Mouse (Mus musculus) thymus, postnatal 25 days (tissue): ENCODE results near the gene Srpk1.
"Not testable (repeated sequence)": the region's sequence is repeated elsewhere in the genome, so short reads cannot be mapped to it uniquely, and the experiment has no call there.

Experiments
- DNase-seq: peaks from one replicate; pipeline ENCODE4 v3.0.0; 2022

The Srpk1 gene

DNA sequence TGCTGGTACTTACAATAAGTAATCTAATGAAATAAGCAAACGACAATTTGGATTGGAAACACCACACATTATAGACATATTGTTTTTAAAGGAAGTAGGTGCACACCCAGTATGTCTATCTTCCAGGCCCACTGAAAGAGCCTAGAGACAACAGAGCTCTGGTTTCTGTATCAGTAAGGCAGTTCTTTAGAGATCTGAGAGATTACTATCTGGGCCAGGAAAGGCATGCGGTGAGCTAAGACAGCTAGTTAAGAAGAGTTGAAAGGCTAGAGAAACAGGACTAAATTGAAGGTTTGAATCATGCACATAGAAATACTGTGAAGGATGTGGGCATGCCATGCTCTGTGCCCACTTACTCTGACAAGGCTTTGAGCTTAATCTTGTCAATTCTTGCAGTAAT is 9.9 kb downstream of the Srpk1 start:
- peak; percentile 39 for DNase-seq

DNA sequence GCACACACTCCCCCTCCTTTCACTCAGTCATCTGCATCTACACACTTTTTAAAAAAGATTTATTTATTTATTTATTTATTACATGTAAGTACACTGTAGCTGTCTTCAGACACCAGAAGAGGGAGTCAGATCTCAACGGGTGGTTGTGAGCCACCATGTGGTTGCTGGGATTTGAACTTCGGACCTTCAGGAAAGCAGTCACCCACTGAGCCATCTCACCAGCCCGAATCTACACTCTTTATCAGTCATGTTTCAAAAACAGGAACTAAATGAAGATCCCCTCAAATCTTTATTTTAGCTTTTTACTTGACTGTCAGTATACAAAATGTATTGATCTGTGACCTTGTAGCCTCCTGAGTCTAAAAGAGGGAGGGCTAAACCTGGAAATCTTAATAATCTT is 13.0 kb downstream of the Srpk1 start:
- no peak for DNase-seq

DNA sequence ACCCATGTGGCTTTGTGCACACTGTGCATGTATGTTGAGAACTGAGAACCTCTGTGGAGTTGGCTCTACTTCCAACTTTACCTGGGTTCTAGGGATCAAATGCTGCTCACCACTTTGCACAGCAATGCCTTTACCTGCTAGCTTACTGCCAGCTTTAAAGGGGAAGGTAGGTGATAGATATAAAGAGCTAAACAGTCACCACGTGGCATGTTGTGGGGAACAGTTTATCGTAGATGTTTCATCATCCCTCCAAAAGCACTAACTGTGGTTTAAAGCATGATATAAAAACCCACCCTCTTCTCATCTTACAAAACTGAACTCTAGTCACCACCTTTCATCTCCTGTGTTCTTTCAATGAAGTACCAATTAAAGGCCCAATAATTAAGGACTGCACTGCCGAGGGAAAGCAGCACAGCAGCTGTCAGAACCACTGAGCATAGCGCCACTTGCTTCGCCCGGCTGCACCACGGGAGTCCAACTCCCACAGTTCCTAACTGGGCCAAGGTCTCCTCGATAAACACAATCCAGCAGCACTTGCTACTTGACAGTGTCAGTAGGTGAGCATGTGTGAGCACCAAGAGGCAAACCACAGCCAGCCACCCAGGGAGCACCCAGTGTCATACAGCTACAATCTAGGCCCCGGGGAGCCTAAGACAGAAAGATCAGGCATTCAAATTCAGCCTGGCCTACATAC is 20.8 kb downstream of the Srpk1 start:
- no peak for DNase-seq

DNA sequence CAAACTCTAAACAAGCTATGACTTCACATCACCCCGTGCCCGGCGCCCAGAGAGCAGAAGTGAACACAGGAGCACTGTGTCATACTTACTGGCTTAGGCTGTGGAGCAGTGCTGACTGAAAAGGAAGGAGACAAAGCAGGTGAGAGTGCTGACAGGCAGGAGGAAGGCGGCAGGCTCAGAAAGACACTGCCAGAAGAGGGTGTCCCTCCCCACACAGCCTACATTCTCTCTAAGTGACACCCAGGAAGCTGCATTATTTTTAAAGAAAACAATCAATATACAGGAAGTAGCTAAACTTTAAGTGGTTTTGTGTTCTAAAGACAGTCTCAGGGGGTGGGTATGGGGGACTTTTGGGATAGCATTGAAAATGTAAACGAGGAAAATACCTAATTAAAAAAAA is 21.7 kb downstream of the Srpk1 start:
- DNase-seq, result no peak

DNA sequence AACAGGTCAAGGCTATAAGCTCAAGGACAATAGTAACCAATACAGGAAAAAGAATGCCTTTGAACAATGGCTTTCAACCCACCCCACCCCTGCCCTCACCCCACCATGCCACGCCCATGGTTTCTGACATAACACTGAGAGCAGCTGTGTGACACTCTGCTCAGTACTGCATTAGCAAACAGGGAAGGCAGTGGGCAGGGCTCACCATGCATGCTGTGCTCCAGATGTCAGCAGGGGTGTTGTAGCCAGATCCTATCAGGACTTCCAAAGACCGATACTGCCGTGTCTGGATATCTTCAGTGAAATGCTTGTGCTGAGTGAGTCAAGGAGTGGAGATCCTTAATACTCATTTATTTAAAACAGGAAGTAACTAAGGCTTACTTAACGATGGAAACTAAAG is 28.5 kb downstream of the Srpk1 start:
- DNase-seq, result no peak

DNA sequence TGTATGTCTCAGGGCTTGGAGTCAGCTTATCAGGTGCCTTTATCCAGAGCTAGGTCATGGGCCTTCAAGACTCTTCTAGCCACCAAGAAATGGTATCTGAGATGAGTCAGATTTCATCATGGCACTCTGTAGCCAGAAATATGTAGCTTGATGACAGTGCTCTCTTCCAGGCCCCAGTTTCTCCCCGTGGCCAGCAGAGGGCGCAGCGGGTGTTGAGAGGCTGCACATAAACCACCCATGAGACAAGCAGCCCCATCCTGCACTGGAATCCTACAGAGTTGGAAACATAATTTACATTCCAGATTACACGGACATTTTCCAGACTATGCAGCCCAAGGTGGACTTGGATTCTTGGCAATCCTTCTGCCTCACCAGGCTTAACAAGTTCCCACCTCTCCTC is 29.5 kb downstream of the Srpk1 start:
- DNase-seq, result peak; percentile 79

DNA sequence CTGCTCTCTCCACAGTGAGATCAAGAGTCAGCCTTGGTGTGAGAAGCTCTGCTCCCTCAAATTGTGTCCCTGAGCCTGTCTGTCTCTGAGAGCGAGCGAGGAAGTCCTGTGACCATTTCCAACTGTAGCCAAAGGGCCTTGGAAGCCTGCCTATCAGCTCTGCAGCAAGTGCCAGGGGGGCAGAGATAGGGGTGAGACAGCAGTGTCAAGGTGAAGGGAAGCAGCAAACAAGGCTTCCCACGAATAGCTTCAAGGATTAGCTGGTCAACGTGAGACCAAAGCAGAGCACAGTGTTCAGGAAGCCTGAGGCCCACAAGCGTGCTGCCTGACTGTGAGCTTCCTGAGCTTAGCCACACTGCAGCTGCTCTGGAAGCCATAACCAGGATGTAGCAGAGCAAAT is 31.0 kb downstream of the Srpk1 start:
- no peak for DNase-seq

DNA sequence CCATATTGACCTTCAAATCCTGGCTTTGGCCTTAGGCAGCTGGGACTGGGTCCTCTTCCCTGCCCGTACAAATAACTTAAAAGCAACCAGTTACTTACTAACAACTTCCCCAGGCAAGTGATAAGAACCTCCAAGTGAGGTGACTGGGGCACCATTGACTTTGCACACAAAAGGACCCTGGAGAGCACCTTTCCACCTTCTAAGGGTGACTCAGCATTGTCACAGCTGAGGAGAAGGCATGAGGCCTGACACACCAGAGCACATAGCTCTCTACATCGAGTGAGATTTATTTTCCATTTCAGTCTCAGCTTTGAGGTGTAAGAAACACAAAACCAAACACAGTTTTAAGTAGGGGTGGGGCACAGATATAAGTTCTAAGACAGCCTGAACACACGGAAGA is 31.9 kb downstream of the Srpk1 start:
- no peak for DNase-seq

DNA sequence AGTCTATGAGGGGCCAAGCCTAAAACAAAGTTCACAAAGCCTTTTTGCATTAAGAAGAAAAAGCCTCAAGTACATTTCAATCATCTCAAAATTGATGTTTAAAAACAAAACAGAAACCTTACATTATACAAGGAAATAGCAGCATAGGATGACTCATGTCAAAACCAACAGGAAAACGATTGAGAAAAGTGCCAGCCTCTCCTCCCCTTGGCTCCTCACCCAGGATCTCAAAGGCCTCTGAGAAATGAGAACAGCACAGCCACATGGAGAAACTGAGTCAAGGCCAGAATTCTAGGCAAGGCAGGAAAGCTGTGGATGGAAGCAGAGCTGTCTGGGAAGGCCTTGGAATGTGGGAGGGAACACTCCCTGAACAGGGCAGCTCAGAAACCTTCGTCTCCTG is 33.9 kb downstream of the Srpk1 start:
- no peak for DNase-seq

DNA sequence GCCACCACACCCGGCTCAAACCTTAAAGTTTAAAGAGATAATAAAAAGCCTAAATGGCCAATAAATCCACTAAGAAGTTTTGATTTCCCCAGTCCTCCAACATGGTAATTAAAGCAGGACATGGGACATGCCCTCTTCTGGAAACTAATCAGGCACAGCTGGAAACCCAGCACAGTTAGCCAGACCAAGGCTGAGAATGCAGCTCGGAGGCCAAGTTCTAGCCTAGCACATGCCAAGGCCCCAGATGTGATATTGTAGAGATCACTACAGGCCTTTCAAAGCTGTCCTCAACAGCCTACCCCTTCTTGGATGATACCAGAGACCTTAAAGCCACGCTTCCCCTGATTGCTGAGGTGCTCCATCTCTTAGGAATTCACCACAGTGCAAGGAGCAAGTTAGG is 36.0 kb downstream of the Srpk1 start:
- no peak for DNase-seq

DNA sequence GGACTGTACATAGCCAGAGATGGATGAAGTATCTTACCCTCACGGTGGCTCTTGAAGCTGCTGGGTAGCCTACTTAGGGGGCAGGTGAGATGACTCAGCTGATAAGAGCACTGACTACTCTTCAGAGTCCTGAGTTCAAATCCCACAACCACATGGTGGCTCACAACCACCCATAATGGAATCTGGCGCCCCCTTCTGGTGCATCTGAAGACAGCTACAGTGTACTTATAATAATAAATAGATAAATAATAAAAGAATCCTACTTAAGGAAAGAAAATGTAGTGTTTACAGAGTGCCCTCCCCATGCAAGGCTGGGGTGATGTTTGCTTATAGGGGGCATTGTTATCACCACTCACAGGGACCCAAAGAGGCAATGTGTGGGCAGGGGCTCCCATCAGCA is 41.5 kb downstream of the Srpk1 start:
- DNase-seq, result no peak

DNA sequence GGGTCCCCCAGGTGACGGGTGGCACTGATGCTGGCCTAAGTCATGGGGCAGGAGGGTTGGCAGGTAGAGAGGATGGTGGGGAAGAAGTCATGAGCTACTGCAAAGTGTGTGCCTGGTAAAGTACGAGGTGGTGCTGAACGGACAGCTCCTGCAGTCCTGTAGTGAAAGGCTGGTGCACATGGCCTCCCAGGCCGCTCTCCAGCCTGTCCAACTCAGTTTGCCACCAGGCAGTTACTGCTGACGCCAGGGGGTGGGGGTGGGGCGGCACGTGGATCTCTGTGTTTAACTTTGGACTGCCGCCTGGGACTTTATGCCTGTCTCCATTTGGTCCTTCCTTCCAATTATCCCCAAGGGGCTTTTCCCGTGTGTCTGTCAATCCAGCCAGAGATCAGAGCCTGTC is 42.1 kb downstream of the Srpk1 start:
- peak; percentile 38 for DNase-seq

DNA sequence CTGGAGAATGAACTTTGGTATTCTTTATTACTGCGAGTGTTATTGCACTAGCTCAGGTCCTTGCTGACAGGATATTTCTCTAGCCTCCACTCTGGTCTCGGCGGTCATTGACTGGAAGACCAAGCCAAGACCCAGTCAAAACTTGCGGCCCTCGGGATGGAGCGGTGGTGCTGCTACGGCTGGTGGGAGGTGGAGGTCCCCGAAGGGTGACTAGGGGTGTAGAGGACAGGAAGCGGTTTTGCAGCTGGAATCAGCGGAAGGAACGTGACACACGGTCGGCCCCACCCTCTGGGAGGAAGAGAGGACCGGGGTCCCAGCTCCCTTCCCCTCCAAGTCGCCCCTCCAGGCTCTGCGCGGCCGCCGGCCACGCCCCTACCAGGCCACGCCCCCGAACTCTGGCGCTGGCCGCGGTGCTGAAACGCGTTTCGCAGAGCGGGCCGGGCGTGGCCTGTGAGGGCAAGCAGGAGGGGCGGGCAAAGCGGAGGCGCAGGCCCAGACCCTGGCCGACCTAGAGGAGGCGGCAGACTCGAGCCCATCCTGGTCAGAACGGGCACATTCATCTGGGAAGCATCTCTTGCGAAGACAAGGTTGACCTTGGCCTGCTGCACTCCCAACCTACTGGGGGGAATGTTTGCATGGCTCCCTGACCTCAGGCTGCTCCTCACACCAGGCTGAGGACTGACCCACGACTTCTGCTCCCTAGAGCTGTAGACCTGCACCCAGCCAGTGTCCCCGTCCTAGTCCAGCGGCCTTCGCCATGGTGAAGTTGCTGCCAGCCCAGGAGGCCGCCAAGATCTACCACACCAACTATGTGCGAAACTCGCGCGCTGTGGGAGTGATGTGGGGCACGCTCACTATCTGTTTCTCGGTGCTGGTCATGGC is 47.0 kb downstream of the Srpk1 start, which contains the start of gene Lhfpl5:
TSS of gene Lhfpl5 (plus strand) at position 398 of the 882 bp plus-strand sequence.
- DNase-seq, result peak; percentile 67

DNA sequence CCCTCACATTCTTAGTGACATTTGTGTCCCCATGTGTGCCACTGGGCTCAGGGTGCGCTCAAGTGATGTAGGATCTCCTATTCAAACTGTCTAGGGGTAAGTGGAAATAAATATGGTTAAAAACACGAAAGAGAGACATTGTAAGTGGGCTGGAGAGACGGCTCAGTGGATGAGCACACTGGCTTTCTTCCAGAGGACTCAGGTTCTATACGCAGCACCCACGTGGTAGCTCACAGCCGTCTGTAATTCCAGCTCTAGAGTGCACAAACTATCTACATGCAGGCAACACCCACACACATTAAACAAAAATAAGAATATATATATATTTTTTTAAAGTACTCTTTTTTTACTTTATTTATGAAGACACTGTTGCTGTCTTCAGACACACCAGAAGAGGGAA is 49.6 kb downstream of the Srpk1 start:
- no peak for DNase-seq

DNA sequence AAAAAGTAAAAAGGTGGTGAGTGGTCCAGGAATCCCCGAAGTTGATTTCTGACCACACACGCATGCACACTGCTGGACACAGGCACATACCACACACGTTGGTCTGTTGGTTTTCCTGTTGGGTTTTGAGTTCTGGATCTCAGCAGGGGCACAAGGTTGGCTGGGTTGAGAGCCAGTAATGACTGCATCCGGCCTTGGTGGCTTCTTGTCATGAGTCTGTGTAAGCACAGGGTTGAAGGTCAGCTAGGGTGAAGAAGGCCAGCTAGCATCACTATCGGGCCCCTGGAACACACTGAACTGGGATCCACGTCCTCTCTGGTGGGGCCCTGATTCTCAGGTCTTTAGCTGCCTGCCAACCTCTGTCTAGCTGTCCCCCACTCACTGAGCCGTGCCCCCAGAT is 50.0 kb downstream of the Srpk1 start:
- DNase-seq, result no peak

DNA sequence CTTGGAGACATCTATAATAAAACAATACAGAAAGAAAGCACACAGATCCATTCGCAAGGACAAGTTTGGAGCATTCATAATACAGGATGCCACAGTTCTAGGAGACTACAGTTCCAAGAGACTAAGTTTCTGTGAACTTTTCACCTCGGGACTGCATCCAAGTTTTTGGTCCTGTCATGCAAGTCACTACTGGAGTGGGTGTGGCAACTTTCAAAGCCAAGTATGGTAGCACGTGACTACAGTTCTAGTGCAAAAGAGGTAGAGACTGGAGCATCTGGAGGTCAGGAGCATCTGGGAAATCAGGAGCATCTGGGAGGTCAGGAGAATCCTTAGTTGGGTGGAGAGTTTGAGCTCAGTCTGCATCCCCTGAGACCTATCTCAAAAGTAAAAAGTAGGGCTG is 50.6 kb downstream of the Srpk1 start:
- DNase-seq, result no peak

DNA sequence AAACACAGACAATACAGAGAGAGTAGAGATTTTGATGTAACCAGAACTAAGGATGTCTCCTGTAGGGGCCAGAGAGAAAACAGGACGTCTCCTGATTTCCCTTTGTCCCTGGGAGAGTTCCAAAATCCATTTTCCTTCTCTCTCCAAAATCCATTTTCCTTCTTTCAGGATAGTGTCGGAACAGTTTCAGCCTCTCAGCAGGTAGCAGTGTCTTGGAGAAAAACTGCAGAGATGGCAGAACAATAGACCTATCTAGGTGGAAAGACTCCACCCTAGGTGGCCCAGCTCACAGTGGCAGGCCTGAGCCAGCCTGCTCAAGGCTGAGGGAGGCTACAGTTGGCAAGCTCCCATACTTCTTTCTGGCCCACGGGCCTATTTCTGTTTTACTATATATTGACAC is 55.0 kb downstream of the Srpk1 start:
- DNase-seq, result no peak

DNA sequence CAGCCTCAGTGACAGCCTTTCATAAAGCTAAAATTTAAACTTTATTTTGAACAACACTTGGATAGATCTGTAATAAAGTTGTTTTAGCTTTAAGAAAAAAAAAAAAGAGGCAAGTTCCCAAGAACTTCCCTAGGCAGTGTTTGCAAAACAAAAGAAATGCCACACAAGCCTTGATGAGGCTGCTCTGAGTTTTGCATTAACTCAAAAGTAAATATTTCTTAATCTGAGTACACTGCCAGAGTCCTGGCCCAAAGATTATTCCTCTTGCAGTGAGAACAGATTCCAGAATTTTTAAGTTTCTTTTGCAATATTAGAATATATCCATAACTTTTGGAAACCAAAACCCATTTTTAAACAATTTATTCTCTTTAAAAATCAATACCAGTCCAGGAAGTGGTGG is 57.3 kb downstream of the Srpk1 start:
- DNase-seq, result no peak

DNA sequence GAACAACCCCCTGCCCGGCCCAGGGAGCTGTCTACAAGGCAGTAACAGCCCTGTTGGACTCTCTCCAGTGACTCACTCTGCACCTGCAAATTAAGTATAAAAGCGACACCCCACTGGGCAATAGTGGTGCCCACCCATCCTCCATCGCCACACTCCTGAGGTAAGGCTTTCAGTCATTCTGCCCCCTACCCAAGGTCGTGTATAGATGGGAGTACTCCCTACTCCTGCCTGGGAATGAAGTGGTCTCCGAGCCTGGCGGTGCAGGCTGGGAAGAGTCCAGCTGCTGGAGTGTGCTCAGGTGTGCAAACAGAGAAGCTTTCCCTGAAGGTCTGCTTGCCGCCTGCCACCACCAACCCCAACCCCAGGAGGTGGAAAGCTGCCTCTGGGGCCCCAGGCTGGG is 60.9 kb downstream of the Srpk1 start:
- no peak for DNase-seq

DNA sequence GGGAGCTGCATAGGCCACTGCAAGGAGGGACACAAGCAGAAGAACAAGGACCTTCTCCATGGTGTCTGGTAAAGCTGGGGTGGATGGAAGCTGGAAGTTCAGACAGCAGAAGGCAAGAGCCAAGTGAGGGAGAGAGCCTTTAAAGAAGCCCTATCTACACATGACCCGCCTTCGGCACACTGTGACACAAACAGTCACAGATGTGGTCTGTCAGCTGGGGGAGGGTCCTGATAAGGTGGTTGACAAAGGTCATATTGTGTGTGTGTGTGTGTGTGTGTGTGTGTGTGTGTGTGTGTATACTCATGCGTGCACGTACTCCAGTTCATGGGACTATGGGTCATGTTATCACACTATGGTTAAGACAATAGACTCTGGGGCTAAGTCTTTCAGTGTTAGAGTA is 61.9 kb downstream of the Srpk1 start, which contains the start of gene Clps:
TSS of gene Clps (minus strand) at position 169 of the 400 bp plus-strand sequence.
- DNase-seq, result no peak

DNA sequence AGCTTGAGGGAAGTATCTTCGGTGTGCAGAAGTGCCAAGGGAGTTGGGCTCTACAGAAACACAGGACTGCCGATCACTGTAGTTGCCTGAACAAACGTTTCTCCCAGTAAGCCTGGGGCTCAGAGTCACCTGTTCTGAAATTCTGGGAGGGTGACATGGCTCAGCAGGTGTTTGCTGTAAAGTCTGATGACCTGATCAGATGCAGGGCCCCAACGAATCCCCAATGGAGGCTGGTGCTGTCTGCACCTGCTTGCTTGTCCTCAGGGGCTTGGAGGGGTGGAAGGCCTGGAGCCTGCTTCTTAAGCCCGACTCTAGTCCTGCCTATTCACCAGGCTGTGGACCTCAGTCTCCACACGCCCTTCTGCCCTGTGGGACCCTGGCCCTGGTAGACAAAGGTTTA is 64.7 kb downstream of the Srpk1 start:
- no peak for DNase-seq

DNA sequence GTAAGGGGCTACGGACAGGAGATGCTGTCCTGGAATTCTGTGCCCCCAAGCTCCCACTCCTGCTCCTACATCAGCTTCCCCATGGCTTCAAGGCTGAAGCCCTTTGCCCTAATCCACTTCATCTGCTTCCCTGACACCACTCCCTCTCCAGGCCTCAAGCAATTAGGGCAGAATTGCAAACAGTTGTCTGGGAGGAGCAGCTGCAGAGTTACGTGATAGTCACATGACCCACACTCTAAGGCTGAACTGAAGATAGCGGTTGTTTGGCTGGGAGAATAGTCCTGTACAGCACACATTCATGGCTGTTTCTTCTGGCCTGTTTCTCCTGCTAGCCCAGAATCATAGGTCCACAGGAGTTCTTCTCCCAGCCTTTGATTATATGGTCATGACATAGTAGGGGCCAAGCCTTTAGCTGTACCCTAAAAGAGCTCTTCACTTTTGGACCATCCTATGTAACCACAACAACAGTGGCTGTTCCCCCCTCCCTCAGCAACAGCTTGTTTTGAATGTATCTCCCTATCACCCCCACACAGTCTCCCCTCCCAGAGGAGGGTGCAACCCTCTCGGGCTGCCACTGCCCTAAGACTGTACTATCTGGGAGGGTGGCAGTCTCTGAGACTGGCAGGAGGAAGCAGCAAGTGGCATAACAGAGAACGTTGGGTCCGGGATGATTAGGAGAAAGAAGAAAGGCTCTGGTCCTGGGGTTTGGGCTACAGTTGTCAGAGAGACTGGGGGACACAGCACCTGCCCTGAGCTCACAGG is 65.7 kb downstream of the Srpk1 start:
- no peak for DNase-seq

DNA sequence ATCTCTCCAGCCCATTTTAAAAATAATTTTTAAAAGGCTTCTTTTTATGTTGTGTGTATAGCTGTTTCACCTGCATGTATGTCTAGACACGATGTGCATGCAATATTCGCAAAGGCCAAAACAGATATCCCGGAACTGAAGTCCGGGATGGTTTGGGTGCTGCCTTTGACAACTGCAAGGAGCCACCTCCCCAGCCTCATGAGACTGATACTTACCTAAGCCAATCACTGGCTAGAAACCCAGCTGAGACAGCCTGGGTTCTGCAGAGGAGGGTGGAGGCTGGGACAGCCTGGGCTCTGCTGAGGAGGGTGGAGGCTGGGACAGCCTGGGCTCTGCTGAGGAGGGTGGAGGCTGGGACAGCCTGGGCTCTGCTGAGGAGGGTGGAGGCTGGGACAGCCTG is 68.5 kb downstream of the Srpk1 start:
- not testable (repeated sequence) for DNase-seq
